Mouse (Mus musculus) cerebellum, adult 2 months (tissue): ENCODE results near the gene Smarcc2.

Source experiments
- CTCF ChIP-seq: fragments of 200-500 bp; IDR thresholded peaks from 2 replicates; pipeline ENCODE4 v1.5.1; 2011; ENCODE audit warnings: low read depth, mild to moderate bottlenecking, control low read depth, low read length, moderate library complexity, borderline replicate concordance; ENCODE audit not compliant: insufficient read depth
- POLR2A ChIP-seq: fragments of 200-500 bp; IDR thresholded peaks from 2 replicates; pipeline ENCODE4 v1.6.1; 2011; ENCODE audit warnings: low read length, control low read depth, borderline replicate concordance; ENCODE audit not compliant: insufficient read depth

DNA sequence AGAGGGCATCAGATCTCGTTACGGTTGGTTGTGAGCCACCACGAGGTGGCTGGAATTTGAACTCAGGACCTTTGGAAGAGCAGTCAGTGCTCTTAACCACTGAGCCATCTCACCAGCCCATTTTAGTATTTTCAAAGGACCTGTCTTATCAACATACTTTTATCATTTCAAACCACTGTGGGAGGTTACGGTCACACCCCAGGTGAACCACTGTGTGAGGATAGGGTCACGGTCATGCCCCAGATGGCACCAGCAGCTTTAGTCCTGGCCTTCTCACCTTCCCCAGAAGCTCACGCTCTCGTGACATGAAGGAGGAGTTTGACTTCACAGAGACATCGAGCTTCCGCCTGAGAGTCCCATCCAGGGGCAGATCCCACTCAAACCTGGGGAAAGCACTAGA is 52.1 kb downstream of the Smarcc2 start:
- TF ChIP-seq CTCF (no peak), POLR2A (no peak)
